Mouse (Mus musculus): ENCODE data around the gene Atp8b4.

- TF ChIP-seq EP300 (IDR thresholded peaks at IDR 0.05; ENCODE audit: low read depth) (no peak), CTCF (IDR thresholded peaks at IDR 0.05; ENCODE audit: low read depth) (no peak)
These were observed 226.2 kb downstream of the Atp8b4 start for GRCm38 (mm10) chr2:126274311-126274710.

Measured in liver, postnatal 0 days (tissue).